ENCODE assay signal across 8 mouse cellular contexts in the genomic region with DNA sequence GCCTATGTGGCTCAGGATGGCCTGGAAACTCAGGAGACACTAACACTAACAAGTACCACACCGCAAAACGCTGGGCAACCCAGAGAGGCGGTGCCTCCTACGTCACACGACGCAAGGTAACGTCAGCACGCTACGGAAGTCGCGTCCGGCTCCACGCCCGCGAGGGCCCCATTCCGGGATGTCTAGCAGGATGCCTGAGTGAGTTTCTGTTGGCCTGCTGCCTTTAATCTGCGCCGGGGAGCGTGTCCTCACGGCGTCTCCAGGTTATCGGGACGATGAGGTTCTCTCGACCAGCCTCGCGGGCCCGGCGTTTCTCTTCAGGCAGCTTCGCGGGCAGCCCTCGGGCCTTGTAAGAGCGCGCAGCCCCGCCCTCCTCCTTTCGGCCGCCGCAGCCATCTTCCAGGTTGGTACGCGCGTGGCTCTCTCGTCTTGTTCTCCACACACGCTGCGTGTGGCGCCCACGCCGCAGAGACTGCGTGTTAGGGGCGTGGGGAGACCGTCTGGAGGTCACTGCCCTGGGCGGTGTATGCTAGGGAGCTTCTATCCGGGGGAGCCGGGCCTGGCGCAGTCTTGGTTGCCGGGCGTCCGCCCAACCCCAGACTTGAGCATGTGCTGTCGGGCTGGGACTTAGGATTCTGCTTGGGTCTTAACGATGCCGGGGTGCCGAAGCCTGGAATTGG. TPM values are rescaled to one million over a fixed set of nuclear protein-coding genes. Genes with fewer than 3 reads are reported as not detected.
A peak's percentile ranks its signal among the peaks of the same experiment; 100 is the strongest.
DNase-seq lines count a peak whose midpoint lies in the region; ATAC-seq and TF ChIP-seq lines count a peak whose summit lies in the region.

Rpl21 (plus strand) TSS at position 122 of the 680 bp plus-strand sequence.

- peak; percentile 99 for ATAC-seq in cerebellum, adult (ENCODE audit: insufficient number of reproducible peaks, low FRiP score, low TSS enrichment)
- ATAC-seq in forebrain, embryonic 13.5 days, result peak; percentile 99
- peak; percentile 98 for ATAC-seq in liver, postnatal 0 days
- peak; percentile 99 for ATAC-seq in neural tube, embryonic 14.5 days (ENCODE audit: low read depth)

- H3K36me3 ChIP-seq in ES-Bruce4 (ENCODE audit: control insufficient read depth, insufficient read depth, low read length, poor library complexity, severe bottlenecking), result peaks cover 43% of the 10 kb centered on the region
- H3K36me3 ChIP-seq in forebrain, embryonic 13.5 days (ENCODE audit: poor library complexity, severe bottlenecking), result peaks cover 38% of the 10 kb centered on the region
- H3K36me3 ChIP-seq in liver, postnatal 0 days (replicated peaks; ENCODE audit: insufficient read depth, low read length), result peaks cover 38% of the 10 kb centered on the region
- peaks cover 30% of the 10 kb centered on the region for H3K36me3 ChIP-seq in neural tube, embryonic 14.5 days (ENCODE audit: control insufficient read depth, insufficient read depth, low read length)

- under 1% methylated on average over 60 of the region's 60 CpGs for WGBS in forebrain, embryonic 13.5 days
- under 1% methylated on average over 60 of the region's 60 CpGs for WGBS in large intestine, adult 2 months
- under 1% methylated on average over 60 of the region's 60 CpGs for WGBS in liver, postnatal 0 days (ENCODE audit: insufficient replicate concordance)
- WGBS in neural tube, embryonic 14.5 days, result 0% methylated on average over 60 of the region's 60 CpGs

- H3K27me3 ChIP-seq in ES-Bruce4 (ENCODE audit: control insufficient read depth, insufficient read depth, low read length, poor library complexity, severe bottlenecking), result no peaks in the 10 kb centered on the region
- H3K27me3 ChIP-seq in forebrain, embryonic 13.5 days, result no peaks in the 10 kb centered on the region
- H3K27me3 ChIP-seq in liver, postnatal 0 days (ENCODE audit: insufficient read depth, low read length), result no peaks in the 10 kb centered on the region
- no peaks in the 10 kb centered on the region for H3K27me3 ChIP-seq in neural tube, embryonic 14.5 days (ENCODE audit: control insufficient read depth, insufficient read depth, low read length)

- TF ChIP-seq CTCF in ES-Bruce4 (IDR thresholded peaks at IDR 0.05; ENCODE audit: low read depth, low read length), result no peak
- TF ChIP-seq CTCF in liver, postnatal 0 days (IDR thresholded peaks at IDR 0.05; ENCODE audit: low read depth), result 0 out of 2 replicates have a peak, but pooled peaks have one; percentile 6

- H3K4me3 ChIP-seq in ES-Bruce4 (ENCODE audit: low read depth, low read length), result peak within 1 kb of the TSS; percentile 98
- H3K4me3 ChIP-seq in forebrain, embryonic 13.5 days, result peak within 1 kb of the TSS; percentile 87
- peak within 1 kb of the TSS; percentile 89 for H3K4me3 ChIP-seq in liver, postnatal 0 days (ENCODE audit: low read depth, low read length)
- H3K4me3 ChIP-seq in neural tube, embryonic 14.5 days (ENCODE audit: low read depth, low read length), result peak within 1 kb of the TSS; percentile 92

- TF ChIP-seq POLR2A in ES-Bruce4 (IDR thresholded peaks at IDR 0.05; ENCODE audit: insufficient read depth, low read length), result peak; percentile 95

- H3K9ac ChIP-seq in ES-Bruce4 (ENCODE audit: low read depth, poor library complexity, severe bottlenecking), result peak within 1 kb of the TSS; percentile 99
- H3K9ac ChIP-seq in forebrain, embryonic 13.5 days, result peak within 1 kb of the TSS; percentile 96
- peak within 1 kb of the TSS; percentile 91 for H3K9ac ChIP-seq in liver, postnatal 0 days (replicated peaks)
- peak within 1 kb of the TSS; percentile 95 for H3K9ac ChIP-seq in neural tube, embryonic 14.5 days (replicated peaks; ENCODE audit: low read depth, low read length)

- intact Hi-C loops in heart, postnatal 10 days (cut with DNase I), result loop anchor here (2.0 to 10.0 kb wide), 3 partner anchors 38 to 242 kb away; partner anchors contain the start of genes Lnx2, Polr1d and Usp12

- H3K9me3 ChIP-seq in ES-Bruce4 (replicated peaks; ENCODE audit: control insufficient read depth, insufficient read depth, low read length, poor library complexity, severe bottlenecking), result no peaks in the 10 kb centered on the region
- H3K9me3 ChIP-seq in forebrain, embryonic 13.5 days (replicated peaks), result no peaks in the 10 kb centered on the region
- H3K9me3 ChIP-seq in liver, postnatal 0 days (ENCODE audit: low read length), result no peaks in the 10 kb centered on the region
- H3K9me3 ChIP-seq in neural tube, embryonic 14.5 days (ENCODE audit: control insufficient read depth, low read length), result no peaks in the 10 kb centered on the region

- peak; percentile 96 to 97 for DNase-seq in heart, postnatal 10 days
- peak; percentile 87 for DNase-seq in large intestine, adult 2 months (ENCODE audit: low read depth, low spot score)
- DNase-seq in liver, postnatal 0 days, result peak; percentile 95
- peak; percentile 92 for DNase-seq in testis, postnatal 10 days (ENCODE audit: low spot score)

- no peaks in the 10 kb centered on the region for H3K4me1 ChIP-seq in ES-Bruce4 (ENCODE audit: control insufficient read depth, insufficient read depth, low read length)
- H3K4me1 ChIP-seq in forebrain, embryonic 13.5 days, result peaks cover 18% of the 10 kb centered on the region
- peaks cover 20% of the 10 kb centered on the region for H3K4me1 ChIP-seq in liver, postnatal 0 days (ENCODE audit: insufficient read depth)
- peaks cover 20% of the 10 kb centered on the region for H3K4me1 ChIP-seq in neural tube, embryonic 14.5 days (ENCODE audit: control insufficient read depth, insufficient read depth, low read length)

- peak within 1 kb of the TSS; percentile 88 for H3K27ac ChIP-seq in ES-Bruce4 (ENCODE audit: insufficient read depth, low read length)
- peak within 1 kb of the TSS; percentile 81 for H3K27ac ChIP-seq in forebrain, embryonic 13.5 days
- peak within 1 kb of the TSS; percentile 88 for H3K27ac ChIP-seq in liver, postnatal 0 days (ENCODE audit: low read depth)
- H3K27ac ChIP-seq in neural tube, embryonic 14.5 days (ENCODE audit: low read depth, low read length), result peak within 1 kb of the TSS; percentile 92

- no peak for TF ChIP-seq EP300 in ES-Bruce4 (IDR thresholded peaks at IDR 0.05; ENCODE audit: insufficient read depth, low read depth, low read length)
- peak; percentile 90 for TF ChIP-seq EP300 in liver, postnatal 0 days (IDR thresholded peaks at IDR 0.05; ENCODE audit: low read depth)

- H3K4me2 ChIP-seq in forebrain, embryonic 13.5 days, result peak within 1 kb of the TSS; percentile 82
- peak within 1 kb of the TSS; percentile 81 for H3K4me2 ChIP-seq in liver, postnatal 0 days (ENCODE audit: low read depth, low read length)
- peak within 1 kb of the TSS; percentile 84 for H3K4me2 ChIP-seq in neural tube, embryonic 14.5 days (ENCODE audit: low read depth, low read length)

RNA-seq across cellular contexts. Expression of gene Rpl21, which starts in this region (rescaled TPM):
- polyA plus RNA-seq in ES-Bruce4 (2011; ENCODE audit: insufficient read depth, insufficient read length, low read depth, missing spikeins), result 77.5 and 85.8 TPM in 2 replicates
- 427 and 455 TPM in 2 replicates for polyA plus RNA-seq in forebrain, embryonic 13.5 days (2015; fragmentation: Nextera tagmentation; extraction: Ambion mirVana)
- 100 to 1,000 TPM; 157 to 159 TPM for total RNA-seq in heart, postnatal 10 days (2021)
- 79.3 and 82.8 TPM in 2 replicates for polyA plus RNA-seq in large intestine, adult 2 months (2012; rRNA removed)
- 281 and 298 TPM in 2 replicates for polyA plus RNA-seq in liver, postnatal 0 days (2015; fragmentation: Nextera tagmentation; extraction: Ambion mirVana)
- 380 TPM in 2 replicates for polyA plus RNA-seq in neural tube, embryonic 14.5 days (2014; fragmentation: Nextera tagmentation; extraction: Ambion mirVana)

Comparison
In these comparisons a context has a peak if more than half of its experiments do, and no peak if none do; other contexts are left out.
1. Peak in every context shown above with its lines: DNase-seq, ATAC-seq, H3K4me3 ChIP-seq and H3K27ac ChIP-seq.